Mouse (Mus musculus) adrenal gland, adult 10 weeks (tissue): ENCODE measurements around the gene Kdf1. TPM values are rescaled to one million over a fixed set of nuclear protein-coding genes. Genes with fewer than 3 reads are reported as not detected.

Experiments used
- polyA plus RNA-seq: library from polyadenylated mRNA; stranded (reverse); fragments of 350-450 nt; fragmentation: Illumina TruSeq; extraction: RNeasy Lipid Tissue Mini Kit (QIAGEN cat#74804); gene quantifications from one replicate; pipeline ENCODE4 v1.2.3, GENCODE M21; 2014; ENCODE audit warnings: low read depth, low replicate concordance

The Kdf1 gene
- polyA plus RNA-seq: not detected

GRCm38 (mm10) chr4:133518601-133519368 lies at the start of gene Kdf1:
TSS of gene Kdf1 (plus strand) at chr4:133518963.

GRCm38 (mm10) chr4:133479458-133480184 lies 39.1 kb upstream of the Kdf1 start, which contains the start of gene Tent5b:
TSS of gene Tent5b (plus strand) at chr4:133480132.

DNA sequence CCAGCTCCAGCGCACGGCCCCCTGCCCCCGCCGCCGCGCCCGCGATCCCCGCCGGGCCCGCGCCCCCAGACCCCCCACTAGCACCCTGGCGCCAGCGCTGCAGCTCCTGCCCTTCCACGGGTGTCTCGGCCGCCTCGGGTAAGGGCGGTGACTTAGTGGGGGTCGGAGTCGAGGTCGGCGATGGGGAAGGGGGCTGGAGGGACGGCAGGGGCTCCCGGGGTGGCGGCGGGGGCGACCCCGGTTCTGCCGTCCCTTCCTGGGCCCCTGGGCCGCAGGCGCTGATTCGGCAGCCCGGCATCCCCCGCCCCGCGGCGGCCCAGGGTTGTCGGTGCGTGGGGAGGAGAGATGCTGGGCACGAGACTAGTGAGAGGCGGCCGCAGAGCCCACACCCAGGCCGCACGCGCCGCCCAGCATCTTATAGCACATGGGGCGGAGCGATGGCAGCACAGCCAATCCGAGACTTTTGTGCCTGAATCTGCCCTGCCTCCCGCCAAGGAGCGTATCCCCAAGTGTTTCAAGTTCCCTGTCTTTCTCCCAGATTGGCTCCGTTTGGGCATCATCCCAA lies 20.5 kb upstream of the Kdf1 start, which contains the start of gene Trnp1:
Gene Trnp1, minus strand, starts transcription at position 391 of the 565 bp plus-strand sequence.

DNA sequence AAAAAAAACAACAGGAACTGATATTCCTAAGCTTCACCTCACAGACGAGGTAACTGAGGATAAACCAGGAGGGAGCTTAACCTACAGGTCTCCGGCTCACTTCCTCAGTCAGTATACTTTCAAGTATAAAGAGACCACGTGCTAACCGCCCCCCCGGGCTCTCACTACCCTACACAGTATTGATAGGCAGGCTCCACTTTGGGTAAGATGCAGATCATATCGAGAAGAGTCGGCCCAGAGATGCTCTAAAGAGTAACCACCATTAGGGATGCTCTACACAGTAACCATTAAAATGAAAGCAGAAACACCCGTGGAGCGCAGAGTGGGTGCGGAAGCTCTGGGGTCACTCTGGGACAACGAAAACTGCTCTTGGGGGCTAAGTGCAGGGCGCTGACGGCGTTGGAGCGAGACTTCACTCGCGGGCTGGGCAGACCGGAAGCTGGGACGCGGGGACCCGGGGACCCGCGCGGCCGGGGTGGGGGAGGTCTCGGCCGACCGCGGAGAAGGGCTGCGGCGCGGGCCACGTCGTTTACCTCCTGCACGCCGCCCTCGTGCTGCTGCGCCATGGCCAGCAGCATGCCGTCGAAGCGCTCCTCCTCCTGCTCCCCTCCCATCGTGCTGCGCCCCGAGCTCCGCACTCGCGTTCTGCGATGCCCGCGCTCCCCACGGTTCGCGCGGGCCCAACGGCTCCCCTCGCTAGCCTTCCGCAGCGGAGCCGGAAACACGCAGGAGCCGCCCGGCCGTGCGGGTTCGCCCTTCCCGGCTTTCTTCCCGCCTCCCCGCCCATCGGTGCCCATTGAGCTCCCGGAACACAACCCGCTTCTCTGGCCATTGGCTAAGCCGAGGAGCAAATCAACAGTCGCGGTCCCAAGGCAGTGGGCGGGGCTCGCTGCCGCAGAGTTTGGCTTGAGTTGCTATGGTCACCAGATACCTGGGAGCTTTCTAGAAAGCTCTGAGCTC lies 26.8 kb downstream of the Kdf1 start, which contains the start of gene Nudc:
Gene Nudc, minus strand, starts transcription at position 725 of the 960 bp plus-strand sequence.

DNA sequence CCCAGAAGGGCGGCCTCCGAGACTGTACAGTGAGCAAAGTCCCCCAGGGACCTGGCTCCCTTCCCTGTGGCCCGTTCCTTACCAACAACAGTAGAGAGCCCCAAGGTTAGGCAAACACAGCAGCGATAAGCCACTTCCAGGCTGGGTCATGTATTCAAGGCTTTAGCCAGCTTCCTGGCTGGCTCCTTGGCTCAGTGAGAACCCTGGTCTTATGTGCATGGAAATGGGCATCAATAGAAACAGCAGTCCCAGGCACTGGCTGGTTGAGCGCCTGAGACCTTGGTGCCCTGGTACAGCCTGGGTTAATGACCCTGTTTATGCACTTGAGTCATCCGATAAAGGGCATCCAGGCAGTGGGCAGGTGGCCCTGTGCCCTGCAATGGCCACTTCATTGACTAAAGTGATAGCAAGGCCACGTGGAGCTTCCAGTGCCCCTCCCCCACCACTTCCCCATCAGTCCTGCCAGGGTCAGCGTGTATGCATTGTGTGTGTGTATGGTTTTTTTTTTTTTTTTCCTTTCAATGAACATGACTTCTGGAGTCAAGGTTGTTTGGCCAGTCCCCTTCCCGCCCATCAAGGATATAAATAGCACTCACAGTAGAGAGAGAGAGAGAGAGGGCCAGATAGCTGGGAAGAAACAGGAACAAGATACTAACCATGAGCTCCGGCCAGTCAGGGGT lies 34.1 kb downstream of the Kdf1 start, which contains the start of gene Nr0b2:
Gene Nr0b2, plus strand, starts transcription at position 609 of the 680 bp plus-strand sequence.

DNA sequence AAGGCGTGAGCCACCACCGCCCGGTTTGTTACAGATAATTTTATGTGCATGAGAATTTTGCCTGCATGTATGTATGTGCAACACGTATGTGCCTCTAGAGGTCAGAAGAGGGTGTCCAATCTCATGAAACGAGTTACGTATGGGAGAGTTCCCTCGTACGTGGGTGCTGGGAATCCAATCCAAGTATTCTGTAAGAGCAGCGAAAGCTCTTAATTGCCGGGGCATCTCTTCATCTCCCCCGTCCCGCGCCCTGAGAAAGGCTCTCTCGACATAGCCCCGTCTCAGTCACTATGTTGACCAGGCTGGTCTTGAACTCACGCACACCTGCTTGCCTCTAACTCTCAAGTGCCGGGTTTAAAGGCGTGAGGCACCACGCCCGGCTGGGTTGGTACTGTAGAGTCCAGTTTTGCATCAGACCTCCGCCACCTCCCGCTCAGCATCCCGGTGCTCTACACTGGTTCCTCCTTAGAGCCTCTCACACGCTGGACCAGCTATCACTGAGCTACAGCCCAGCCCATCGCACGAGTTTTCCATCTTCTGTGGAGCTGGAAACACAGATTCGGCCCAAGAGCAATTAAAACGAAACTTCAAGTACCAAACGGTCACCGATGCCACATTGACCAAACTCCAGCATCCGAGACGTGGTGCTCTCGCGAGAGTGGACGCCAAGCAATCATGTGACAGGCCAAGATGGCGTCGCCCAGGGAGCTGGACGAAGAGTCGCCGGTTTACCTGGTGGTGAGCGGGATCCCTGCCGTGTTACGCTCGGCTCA lies 55.5 kb downstream of the Kdf1 start, which contains the start of gene Gpatch3:
Gene Gpatch3, plus strand, starts transcription at position 676 of the 773 bp plus-strand sequence.

Other genes with a start within 250 kb of the Kdf1 start
- 2.5 TPM for gene Tmem222, start 241.2 kb upstream of the Kdf1 start, polyA plus RNA-seq
- gene Wdtc1, start 165.5 kb upstream of the Kdf1 start, polyA plus RNA-seq: 2.6 TPM
- gene Slc9a1, start 149.3 kb upstream of the Kdf1 start, polyA plus RNA-seq: 3.6 TPM
- gene Tent5b, start 38.8 kb upstream of the Kdf1 start, polyA plus RNA-seq: not detected
- 0.52 TPM for gene Trnp1, start 20.4 kb upstream of the Kdf1 start, polyA plus RNA-seq
- 46.4 TPM for gene Nudc, start 27.0 kb downstream of the Kdf1 start, polyA plus RNA-seq
- gene Nr0b2, start 34.4 kb downstream of the Kdf1 start, polyA plus RNA-seq: 0.52 TPM
- gene Gpatch3, start 55.8 kb downstream of the Kdf1 start, polyA plus RNA-seq: not detected
- 0.47 TPM for gene Gpn2, start 65.4 kb downstream of the Kdf1 start, polyA plus RNA-seq
- not detected for gene Sfn, start 83.2 kb downstream of the Kdf1 start, polyA plus RNA-seq
- gene Zdhhc18, start 131.2 kb downstream of the Kdf1 start, polyA plus RNA-seq: 2.0 TPM
- gene Pigv, start 153.7 kb downstream of the Kdf1 start, polyA plus RNA-seq: 4.7 TPM
- 18.5 TPM for gene Arid1a, start 237.8 kb downstream of the Kdf1 start, polyA plus RNA-seq